Comparison of ENCODE assay signal across 27 mouse cellular contexts in the genomic region with DNA sequence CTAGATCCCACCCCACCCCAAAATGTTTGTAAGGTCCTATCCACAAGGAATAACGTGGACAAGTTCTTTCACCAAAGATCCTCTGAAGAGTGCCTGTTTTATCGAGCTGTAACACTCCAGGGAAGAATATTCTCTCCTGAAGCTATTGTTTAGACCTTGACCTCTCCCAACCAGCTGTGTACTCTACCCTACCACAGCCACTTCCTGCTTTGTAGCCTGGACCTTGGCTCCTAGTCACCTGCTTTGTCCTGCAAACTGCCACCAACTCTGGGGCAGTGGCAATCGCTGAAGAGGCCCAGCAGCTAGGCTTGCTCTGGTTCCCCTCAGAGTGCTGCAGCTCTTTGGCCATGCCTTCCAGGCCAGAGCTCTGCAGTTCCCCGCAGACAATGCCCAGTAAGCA.
DNase-seq lines count a peak whose midpoint lies in the region; ATAC-seq and TF ChIP-seq lines count a peak whose summit lies in the region.
"Had no signal": no experiment of that assay in that cellular context is flagged by ENCODE, and none has a peak within 500 bp of the region (broad histone marks: within the 10 kb centered on the region; RNA-seq: fewer than 3 reads in every experiment).

No protein-coding gene starts in this region.

- WGBS in liver, adult 2 months = 76% methylated on average over 4 of the region's 4 CpGs
- 58% methylated on average over 4 of the region's 4 CpGs for WGBS in liver, embryonic 12.5 days (ENCODE audit: insufficient replicate concordance)
- 87% methylated on average over 4 of the region's 4 CpGs for WGBS in embryonic facial prominence, embryonic 10.5 days
- 75% methylated on average over 4 of the region's 4 CpGs for WGBS in intestine, postnatal 0 days

- ATAC-seq in liver, embryonic 12.5 days = no peak
- ATAC-seq in intestine, postnatal 0 days = peak; percentile 96
- ATAC-seq: forebrain, embryonic 13.5 days; forebrain, embryonic 16.5 days; hindbrain, postnatal 0 days; inflammation-experienced regulatory T-cells, adult 6 months had no signal

- H3K27ac ChIP-seq in liver, adult 2 months (replicated peaks; ENCODE audit: insufficient read depth, low read depth, low read length) = no peak overlapping the region
- no peak overlapping the region for H3K27ac ChIP-seq in liver, embryonic 12.5 days
- peak overlapping the region; percentile 54; the same call in 1 of the 2 replicates for H3K27ac ChIP-seq in embryonic facial prominence, embryonic 10.5 days (replicated peaks)
- no peak overlapping the region for H3K27ac ChIP-seq in intestine, postnatal 0 days (ENCODE audit: low read depth, low read length)
- H3K27ac ChIP-seq: forebrain, embryonic 10.5 days; forebrain, embryonic 13.5 days; heart, embryonic 10.5 days; heart, embryonic 13.5 days; hindbrain, postnatal 0 days had no signal

- TF ChIP-seq CTCF in liver, adult 2 months (IDR thresholded peaks at IDR 0.05; ENCODE audit: low read depth, low read length) = no peak
- TF ChIP-seq CTCF in intestine, postnatal 0 days (IDR thresholded peaks at IDR 0.05; ENCODE audit: low read depth) = no peak

- no peak overlapping the region for H3K4me2 ChIP-seq in liver, embryonic 12.5 days
- no peak overlapping the region for H3K4me2 ChIP-seq in intestine, postnatal 0 days (replicated peaks; ENCODE audit: low read depth)
- H3K4me2 ChIP-seq: forebrain, embryonic 13.5 days; heart, embryonic 13.5 days had no signal

- no peak overlapping the region for H3K9ac ChIP-seq in liver, adult 2 months (ENCODE audit: low read depth, low read length)
- H3K9ac ChIP-seq in liver, embryonic 12.5 days = no peak overlapping the region
- H3K9ac ChIP-seq in intestine, postnatal 0 days (ENCODE audit: low read depth, low read length) = no peak overlapping the region
- H3K9ac ChIP-seq: forebrain, embryonic 13.5 days; heart, embryonic 13.5 days had no signal

- H3K4me1 ChIP-seq in liver, adult 2 months (ENCODE audit: control insufficient read depth, insufficient read depth, low read length) = no peaks in the 10 kb centered on the region
- no peaks in the 10 kb centered on the region for H3K4me1 ChIP-seq in liver, embryonic 12.5 days
- H3K4me1 ChIP-seq in embryonic facial prominence, embryonic 10.5 days = peaks cover 36% of the 10 kb centered on the region
- H3K4me1 ChIP-seq in intestine, postnatal 0 days (replicated peaks; ENCODE audit: control insufficient read depth, insufficient read depth, low read length) = no peaks in the 10 kb centered on the region
- H3K4me1 ChIP-seq: forebrain, embryonic 13.5 days; heart, embryonic 10.5 days; heart, embryonic 13.5 days had no signal

- intact Hi-C loops in heart, postnatal 10 days (cut with DNase I) = no loop called here
- intact Hi-C loops in gastrocnemius, postnatal 14 days (cut with DNase I; ENCODE audit: low total_unique reads) = no loop called here

- peak; percentile 45 for DNase-seq in heart, adult 11 months
- DNase-seq in heart, postnatal 10 days = no peak
- peak; percentile 3 for DNase-seq in liver, adult 2 months (ENCODE audit: extremely low read depth, low read depth, low spot score)
- no peak for DNase-seq in embryonic facial prominence, embryonic 10.5 days (ENCODE audit: low spot score)
- DNase-seq in adrenal gland, adult 2 months = no peak
- no peak for DNase-seq in gastrocnemius, postnatal 14 days
- DNase-seq: adrenal gland, adult 8-10 months; adrenal gland, postnatal 25 days; B cell, adult 2 months; cerebellum, adult 11-12 months; cerebellum, adult 8-10 months; cerebellum, postnatal 10 days; cerebellum, postnatal 36 days; embryo, embryonic 11 days; gastrocnemius, postnatal 10 days; heart, adult 18-20 months; kidney, adult 18-20 months had no signal

- no peak for TF ChIP-seq POLR2A in liver, adult 2 months (IDR thresholded peaks at IDR 0.05; ENCODE audit: extremely low read depth, insufficient read depth, low read length)

- H3K4me3 ChIP-seq in liver, adult 2 months (ENCODE audit: insufficient read depth, low read depth, low read length) = no peak overlapping the region
- no peak overlapping the region for H3K4me3 ChIP-seq in liver, embryonic 12.5 days
- no peak overlapping the region for H3K4me3 ChIP-seq in embryonic facial prominence, embryonic 10.5 days
- H3K4me3 ChIP-seq in intestine, postnatal 0 days (ENCODE audit: low read depth, low read length) = no peak overlapping the region
- H3K4me3 ChIP-seq: forebrain, embryonic 10.5 days; forebrain, embryonic 13.5 days; heart, embryonic 10.5 days; heart, embryonic 13.5 days had no signal

- H3K27me3 ChIP-seq in liver, adult 2 months (ENCODE audit: control insufficient read depth, insufficient read depth, low read length) = no peaks in the 10 kb centered on the region
- no peaks in the 10 kb centered on the region for H3K27me3 ChIP-seq in liver, embryonic 12.5 days (replicated peaks)
- H3K27me3 ChIP-seq in embryonic facial prominence, embryonic 10.5 days (replicated peaks; ENCODE audit: low read depth, poor library complexity, severe bottlenecking) = no peaks in the 10 kb centered on the region
- no peaks in the 10 kb centered on the region for H3K27me3 ChIP-seq in intestine, postnatal 0 days (replicated peaks; ENCODE audit: control insufficient read depth, insufficient read depth, low read length)
- H3K27me3 ChIP-seq: CH12.LX; forebrain, embryonic 13.5 days; heart, embryonic 13.5 days had no signal

- H3K79me2 ChIP-seq in liver, adult 2 months (ENCODE audit: control insufficient read depth, insufficient read depth, low read length) = no peaks in the 10 kb centered on the region

- no peaks in the 10 kb centered on the region for H3K36me3 ChIP-seq in liver, adult 2 months (ENCODE audit: control insufficient read depth, insufficient read depth, low read length)
- no peaks in the 10 kb centered on the region for H3K36me3 ChIP-seq in liver, embryonic 12.5 days
- no peaks in the 10 kb centered on the region for H3K36me3 ChIP-seq in embryonic facial prominence, embryonic 10.5 days (replicated peaks)
- H3K36me3 ChIP-seq in intestine, postnatal 0 days (ENCODE audit: control insufficient read depth, insufficient read depth) = no peaks in the 10 kb centered on the region
- H3K36me3 ChIP-seq: forebrain, embryonic 10.5 days; heart, embryonic 10.5 days; heart, embryonic 13.5 days had no signal

- no peaks in the 10 kb centered on the region for H3K9me3 ChIP-seq in liver, embryonic 12.5 days (replicated peaks)
- H3K9me3 ChIP-seq in embryonic facial prominence, embryonic 10.5 days = no peaks in the 10 kb centered on the region
- H3K9me3 ChIP-seq in intestine, postnatal 0 days (ENCODE audit: control insufficient read depth) = no peaks in the 10 kb centered on the region
- H3K9me3 ChIP-seq: forebrain, embryonic 10.5 days; forebrain, embryonic 13.5 days; heart, embryonic 10.5 days; heart, embryonic 13.5 days had no signal

Comparison
In these comparisons a context has a peak if more than half of its experiments do, and no peak if none do; other contexts are left out.
1. DNase-seq: peak in heart, adult 11 months (single experiment) and liver, adult 2 months (single experiment); none in heart, postnatal 10 days (0 of 2), embryonic facial prominence, embryonic 10.5 days (single experiment), adrenal gland, adult 2 months (single experiment) and gastrocnemius, postnatal 14 days (single experiment).